Mouse (Mus musculus) fat pad, adult 2 months (tissue): Measurements from ENCODE around the gene Gcm2.

Experiments
- DNase-seq: peaks from one replicate; pipeline ENCODE4 v3.0.0-alpha.2; 2011; ENCODE audit warnings: low read depth, low spot score; ENCODE audit errors: extremely low read depth

The Gcm2 gene

GRCm38 (mm10) chr13:41080700-41081099, 30.1 kb downstream of the Gcm2 start:
- no peak for DNase-seq

- no peak for DNase-seq
These were observed 31.0 kb downstream of the Gcm2 start for GRCm38 (mm10) chr13:41079859-41080258.

DNA sequence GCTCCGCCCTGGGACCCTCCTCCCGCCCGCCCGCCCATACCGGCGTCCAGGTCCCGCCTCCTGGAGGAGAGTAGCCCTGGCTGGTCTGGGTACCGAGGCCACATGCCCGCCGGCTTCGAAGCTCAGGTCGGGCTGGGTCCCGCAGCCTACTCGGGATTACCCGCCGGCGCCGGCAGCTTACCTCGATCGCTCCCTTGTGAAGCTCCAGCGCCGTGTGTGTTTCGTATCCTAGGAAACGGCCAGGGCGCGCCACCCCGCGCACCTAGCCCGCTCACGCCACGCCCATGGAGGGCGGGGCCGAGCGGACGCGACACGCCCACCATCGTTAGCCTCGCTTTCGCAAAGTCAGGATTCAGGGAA, 31.4 kb downstream of the Gcm2 start, which contains the start of gene Mak:
Gene Mak (minus strand): TSS at position 286 of the 360 bp plus-strand sequence.
- DNase-seq = no peak

DNA sequence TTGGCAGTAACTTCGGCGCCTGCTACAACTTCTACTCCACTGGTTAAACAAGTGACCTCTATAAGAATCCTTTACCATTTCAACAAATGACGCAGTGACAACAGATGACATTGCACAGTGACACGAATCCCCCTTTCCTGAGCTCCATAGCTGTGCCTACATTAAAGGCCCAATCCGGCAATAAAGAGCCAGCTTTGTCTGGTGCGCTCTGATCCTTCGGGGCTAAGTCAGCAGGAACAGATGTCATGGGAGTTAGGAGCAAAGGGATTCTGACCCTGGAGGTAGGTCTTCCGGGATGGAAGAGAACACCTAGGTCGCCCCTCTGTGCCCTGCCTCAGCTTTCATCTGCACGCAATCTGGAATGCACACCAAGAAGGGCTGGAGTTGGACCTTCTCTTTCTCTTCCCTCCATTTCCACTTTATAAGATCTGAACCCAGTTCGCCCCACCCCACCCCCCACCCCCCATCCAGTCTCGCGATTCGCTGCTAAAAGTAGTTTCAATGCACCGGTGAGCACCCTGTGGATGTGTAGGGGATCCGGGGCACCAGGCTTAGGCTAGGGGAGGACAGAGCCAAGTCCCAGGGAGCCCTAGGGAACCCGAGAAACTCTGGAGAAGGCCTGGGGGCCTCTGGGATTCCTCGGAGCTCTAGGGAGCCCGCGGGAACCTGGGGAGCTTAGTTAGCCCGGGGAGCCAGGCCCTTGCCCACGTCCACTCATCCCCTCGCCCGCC, 32.0 kb downstream of the Gcm2 start:
- no peak for DNase-seq

GRCm38 (mm10) chr13:41077921-41078320, 32.9 kb downstream of the Gcm2 start:
- DNase-seq = no peak

DNA sequence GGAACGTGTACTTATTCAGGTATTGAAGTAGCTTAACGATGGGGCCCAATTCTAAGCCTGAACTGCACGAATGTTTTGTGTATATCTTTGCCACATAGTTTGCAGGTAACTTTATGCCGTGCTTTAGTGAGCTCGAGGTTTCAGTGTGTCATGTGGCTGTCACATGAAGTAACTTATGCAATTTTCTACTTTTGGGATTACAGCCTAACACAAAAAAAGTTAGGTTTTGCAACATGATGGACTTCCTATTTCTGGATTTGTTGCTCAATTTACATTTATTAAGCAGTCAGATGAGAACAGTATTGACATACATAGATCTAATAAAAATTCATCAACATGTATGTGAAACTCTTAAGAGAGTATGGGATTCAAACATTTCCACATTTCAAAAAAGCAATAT, 37.0 kb downstream of the Gcm2 start:
- DNase-seq = no peak

DNA sequence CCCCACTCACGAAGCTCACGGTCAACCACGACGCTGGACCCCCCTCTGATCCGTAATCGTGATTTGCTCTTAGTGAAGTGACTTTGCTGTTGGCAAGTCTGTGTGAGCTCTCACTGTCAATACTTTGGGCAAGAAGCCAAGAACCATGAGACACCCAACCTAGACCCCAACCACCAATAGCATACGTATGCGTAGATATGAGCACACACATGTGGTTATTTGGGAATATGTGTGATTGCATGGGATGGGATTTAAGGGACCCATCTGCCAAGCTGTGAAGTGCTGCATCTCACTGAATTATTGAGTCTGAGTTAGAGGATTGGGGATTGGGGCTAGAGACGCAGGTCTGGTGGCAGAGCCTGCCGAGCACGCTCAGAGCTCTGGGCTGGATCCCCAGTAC, 39.2 kb downstream of the Gcm2 start:
- DNase-seq = no peak

- no peak for DNase-seq
These were observed 43.2 kb downstream of the Gcm2 start for GRCm38 (mm10) chr13:41067618-41068017.

DNA sequence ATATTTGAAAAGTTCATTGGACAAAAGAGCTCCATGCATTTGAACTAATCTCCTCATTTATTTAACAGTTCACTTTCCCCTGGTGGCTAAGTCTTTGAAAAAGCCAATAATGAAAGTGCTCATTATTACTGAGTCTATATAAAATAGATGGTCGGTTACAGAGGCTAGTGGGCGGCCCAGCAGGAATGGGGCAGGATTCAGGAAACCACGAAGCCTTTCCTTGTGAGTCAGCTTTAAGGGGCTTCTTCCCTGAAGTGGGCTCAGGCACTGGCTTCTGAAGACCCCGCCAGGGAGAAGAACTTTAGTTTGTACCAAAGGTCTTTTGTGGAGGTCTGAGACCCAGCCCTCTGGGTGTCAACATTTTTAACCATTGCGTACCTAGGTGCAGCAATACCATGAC, 58.9 kb downstream of the Gcm2 start:
- no peak for DNase-seq
